Mouse (Mus musculus): ENCODE measurements around the gene Cd19. TPM values are rescaled to one million over a fixed set of nuclear protein-coding genes. Genes with fewer than 3 reads are reported as not detected.
A peak's percentile ranks its signal among the peaks of the same experiment; 100 is the strongest.

Cd19 gene
- polyA plus RNA-seq, 1 experiment from 2014 or later: not detected

DNA sequence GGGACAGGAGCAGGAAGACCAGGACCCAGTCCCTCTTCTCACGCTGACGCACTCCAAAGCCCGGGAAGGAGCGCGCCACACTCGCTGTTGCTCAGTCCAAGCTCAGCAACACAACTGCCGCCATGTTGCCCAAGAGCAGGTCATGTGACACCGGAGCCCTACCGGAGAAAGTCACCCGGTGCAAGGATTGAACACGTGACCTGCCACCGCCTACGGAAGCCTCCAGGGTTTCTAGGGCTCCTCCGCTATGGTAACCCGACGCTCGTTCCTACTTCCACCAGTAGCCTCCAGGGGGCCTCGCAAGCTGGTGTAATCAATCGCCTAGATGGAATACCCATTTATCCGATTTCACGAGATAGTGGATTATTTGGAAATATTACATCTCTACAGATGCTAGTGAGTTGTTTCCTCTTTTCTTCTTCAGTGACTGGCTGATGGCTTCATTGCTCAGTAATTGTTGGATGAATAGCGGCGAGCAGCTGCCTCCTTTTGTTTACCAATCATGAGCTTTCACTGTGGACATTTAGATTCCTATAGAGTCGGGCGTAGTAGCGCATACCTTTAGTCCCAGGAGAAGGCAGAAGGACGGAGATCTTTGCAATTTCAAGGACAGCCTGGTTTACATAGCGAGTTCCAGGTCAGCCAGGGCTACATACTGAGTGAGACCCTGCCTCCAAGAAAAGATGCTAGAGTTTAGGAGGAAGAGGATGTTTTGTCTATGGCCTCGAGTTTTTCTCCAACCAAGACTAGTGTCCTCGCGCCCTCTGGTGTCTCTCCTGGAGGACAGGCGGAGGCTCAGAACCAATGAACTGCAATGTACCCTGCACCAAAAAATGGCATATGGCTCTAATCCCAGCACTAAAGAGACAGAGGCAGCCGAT is 37.2 kb downstream of the Cd19 start, which contains the start of gene Spns1:
Gene Spns1, minus strand, starts transcription at position 173 of the 881 bp plus-strand sequence.
- Histone ChIP-seq H3K4me1 (ENCODE audit: control insufficient read depth, insufficient read depth, low read depth, low read length) (peaks cover 17% of the 10 kb centered on the region), H3K9ac (ENCODE audit: low read depth, low read length) (peak within 1 kb of the TSS; percentile 80), H3K27me3 (replicated peaks; ENCODE audit: control insufficient read depth, insufficient read depth, low read length) (no peaks in the 10 kb centered on the region), H3K4me2 (ENCODE audit: low read length) (peak within 1 kb of the TSS; percentile 95), H3K27ac (ENCODE audit: low read depth, low read length) (peak within 1 kb of the TSS; percentile 77), H3K9me3 (ENCODE audit: control insufficient read depth, low read length) (no peaks in the 10 kb centered on the region), H3K4me3 (ENCODE audit: low read length) (peak within 1 kb of the TSS; percentile 73), H3K36me3 (ENCODE audit: control insufficient read depth, insufficient read depth, low read length) (peaks cover 4% of the 10 kb centered on the region; the same call in 1 of the 2 replicates)
- ATAC-seq: peak; percentile 97
- under 1% methylated on average over 33 of the region's 33 CpGs for WGBS

DNA sequence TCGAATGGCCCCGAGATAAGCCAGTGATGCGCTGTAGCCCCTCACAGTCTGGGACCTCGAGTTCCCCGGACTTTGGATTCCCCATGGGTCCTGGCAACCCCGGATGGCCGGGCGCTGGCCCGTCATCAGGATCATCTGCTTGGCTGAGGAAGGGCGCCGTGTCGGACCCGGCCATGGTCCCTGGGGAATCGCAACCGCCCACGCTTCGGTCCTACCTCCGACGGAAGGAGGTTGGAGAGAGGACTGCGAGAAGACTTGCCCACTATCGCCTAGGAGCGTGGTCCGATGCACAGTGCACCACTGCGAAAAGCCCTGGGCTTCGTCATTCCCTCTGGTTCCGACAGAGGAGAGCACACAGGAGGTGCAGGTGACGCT is 37.8 kb downstream of the Cd19 start:
- peak; percentile 76 for ATAC-seq
- Histone ChIP-seq H3K36me3 (ENCODE audit: control insufficient read depth, insufficient read depth, low read length) (peaks cover 10% of the 10 kb centered on the region; the same call in 1 of the 2 replicates), H3K9me3 (ENCODE audit: control insufficient read depth, low read length) (no peaks in the 10 kb centered on the region), H3K4me1 (ENCODE audit: control insufficient read depth, insufficient read depth, low read depth, low read length) (peaks cover 17% of the 10 kb centered on the region), H3K4me2 (ENCODE audit: low read length) (peak overlapping the region; percentile 95), H3K27ac (ENCODE audit: low read depth, low read length) (peak overlapping the region; percentile 64), H3K9ac (ENCODE audit: low read depth, low read length) (peak overlapping the region; percentile 80), H3K4me3 (ENCODE audit: low read length) (peak overlapping the region; percentile 73), H3K27me3 (replicated peaks; ENCODE audit: control insufficient read depth, insufficient read depth, low read length) (no peaks in the 10 kb centered on the region)
- under 1% methylated on average over 27 of the region's 27 CpGs for WGBS

DNA sequence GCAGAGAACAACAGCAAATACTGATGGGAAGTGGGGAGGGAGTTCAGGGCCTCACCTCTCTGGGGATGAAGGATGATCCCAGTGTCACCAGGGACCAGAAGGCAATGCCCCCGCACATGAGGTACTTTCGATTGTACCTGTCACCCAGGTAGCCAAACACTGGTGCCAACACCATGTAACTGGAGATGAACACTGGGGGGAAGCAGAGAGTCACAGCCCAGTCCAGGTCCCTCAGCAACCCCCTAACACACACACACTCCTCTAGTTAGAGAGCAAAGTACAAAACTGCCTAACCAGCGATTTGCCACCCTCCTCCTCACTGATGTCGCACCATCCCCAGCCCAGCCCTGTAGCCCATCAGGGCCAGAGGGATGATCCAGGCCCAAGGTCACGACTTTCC is 39.7 kb downstream of the Cd19 start:
- Histone ChIP-seq H3K4me3 (ENCODE audit: low read length) (no peak overlapping the region), H3K36me3 (ENCODE audit: control insufficient read depth, insufficient read depth, low read length) (peaks cover 19% of the 10 kb centered on the region), H3K27me3 (replicated peaks; ENCODE audit: control insufficient read depth, insufficient read depth, low read length) (no peaks in the 10 kb centered on the region), H3K27ac (ENCODE audit: low read depth, low read length) (no peak overlapping the region), H3K4me1 (ENCODE audit: control insufficient read depth, insufficient read depth, low read depth, low read length) (peaks cover 17% of the 10 kb centered on the region), H3K9me3 (ENCODE audit: control insufficient read depth, low read length) (no peaks in the 10 kb centered on the region), H3K4me2 (ENCODE audit: low read length) (no peak overlapping the region), H3K9ac (ENCODE audit: low read depth, low read length) (no peak overlapping the region)
- no peak for ATAC-seq
- WGBS: 86% methylated on average over 5 of the region's 5 CpGs

DNA sequence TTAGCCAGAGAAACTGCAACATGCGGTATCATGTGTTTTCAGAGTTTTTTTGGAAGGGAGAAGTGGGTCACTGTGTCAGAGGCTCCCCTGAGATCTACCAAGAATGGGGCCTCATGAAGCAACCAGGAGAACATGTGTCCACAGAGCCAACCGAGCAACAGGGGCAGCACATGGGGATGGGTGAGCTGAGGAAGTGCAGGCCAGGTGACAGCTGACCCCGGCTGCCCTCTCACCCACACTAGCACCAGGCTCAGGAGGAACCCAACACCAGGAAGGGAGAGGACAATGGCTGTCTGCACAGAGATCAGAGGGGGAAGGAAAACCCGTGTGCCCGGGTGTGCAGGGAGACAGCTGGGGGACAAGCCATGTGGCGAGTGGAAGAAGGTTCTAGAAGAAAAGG is 40.2 kb downstream of the Cd19 start:
- H3K4me2 ChIP-seq (ENCODE audit: low read length): no peak overlapping the region
- 85% methylated on average over 6 of the region's 6 CpGs for WGBS
- no peak overlapping the region for H3K9ac ChIP-seq (ENCODE audit: low read depth, low read length)
- H3K36me3 ChIP-seq (ENCODE audit: control insufficient read depth, insufficient read depth, low read length): peaks cover 20% of the 10 kb centered on the region
- H3K4me1 ChIP-seq (ENCODE audit: control insufficient read depth, insufficient read depth, low read depth, low read length): peaks cover 17% of the 10 kb centered on the region
- no peak overlapping the region for H3K27ac ChIP-seq (ENCODE audit: low read depth, low read length)
- H3K9me3 ChIP-seq (ENCODE audit: control insufficient read depth, low read length): no peaks in the 10 kb centered on the region
- H3K27me3 ChIP-seq (replicated peaks; ENCODE audit: control insufficient read depth, insufficient read depth, low read length): no peaks in the 10 kb centered on the region
- ATAC-seq: no peak
- no peak overlapping the region for H3K4me3 ChIP-seq (ENCODE audit: low read length)

DNA sequence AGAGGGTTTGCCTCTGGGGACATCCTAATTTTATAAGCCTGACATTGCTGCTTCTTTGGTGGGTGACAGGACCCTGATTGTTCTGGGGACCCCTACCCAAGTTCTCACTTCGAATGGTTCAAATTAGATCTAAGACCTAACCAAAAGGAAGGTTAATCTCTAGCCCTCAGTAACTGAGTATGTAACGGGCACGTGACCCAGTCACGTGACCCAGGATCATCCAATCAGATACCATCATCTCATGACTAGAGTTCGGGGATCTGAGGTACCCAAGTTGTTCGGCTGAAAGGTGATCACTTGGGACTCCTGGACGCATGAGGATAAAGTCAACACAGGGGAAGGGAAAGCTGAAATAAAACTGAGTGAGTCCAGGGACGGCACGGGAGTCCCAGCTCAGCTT is 41.7 kb downstream of the Cd19 start:
- Histone ChIP-seq H3K9ac (ENCODE audit: low read depth, low read length) (no peak overlapping the region), H3K27me3 (replicated peaks; ENCODE audit: control insufficient read depth, insufficient read depth, low read length) (no peaks in the 10 kb centered on the region), H3K4me1 (ENCODE audit: control insufficient read depth, insufficient read depth, low read depth, low read length) (peaks cover 14% of the 10 kb centered on the region), H3K27ac (ENCODE audit: low read depth, low read length) (no peak overlapping the region), H3K36me3 (ENCODE audit: control insufficient read depth, insufficient read depth, low read length) (peaks cover 20% of the 10 kb centered on the region), H3K4me2 (ENCODE audit: low read length) (no peak overlapping the region), H3K4me3 (ENCODE audit: low read length) (no peak overlapping the region), H3K9me3 (ENCODE audit: control insufficient read depth, low read length) (no peaks in the 10 kb centered on the region)
- 82% methylated on average over 9 of the region's 9 CpGs for WGBS
- no peak for ATAC-seq

DNA sequence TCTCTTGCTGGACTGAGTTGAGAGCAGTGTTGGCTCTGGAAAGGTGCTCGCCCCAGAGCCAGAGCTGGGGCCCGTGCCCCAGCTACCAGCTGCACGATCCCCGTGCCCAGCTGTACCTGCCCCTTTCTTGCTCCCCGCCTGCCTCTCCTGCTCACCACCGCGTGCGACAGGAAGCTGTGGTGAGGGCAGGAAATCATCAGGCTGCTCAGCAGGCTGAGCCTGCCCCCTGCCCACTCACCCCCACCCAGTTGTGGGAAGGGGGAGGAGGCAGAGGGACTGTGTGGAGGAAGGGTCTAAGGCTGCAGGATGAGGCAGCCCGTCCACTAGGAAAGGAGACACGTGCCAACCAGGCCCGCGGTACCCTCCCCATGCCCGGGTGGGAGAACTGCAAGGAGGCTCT is 45.3 kb downstream of the Cd19 start, which contains the start of gene Lat:
Gene Lat, minus strand, starts transcription at position 178 of the 400 bp plus-strand sequence.
- no peak within 1 kb of the TSS for H3K27ac ChIP-seq (ENCODE audit: low read depth, low read length)
- H3K4me3 ChIP-seq (ENCODE audit: low read length): no peak within 1 kb of the TSS
- ATAC-seq: no peak
- peaks cover 20% of the 10 kb centered on the region for H3K36me3 ChIP-seq (ENCODE audit: control insufficient read depth, insufficient read depth, low read length)
- H3K9me3 ChIP-seq (ENCODE audit: control insufficient read depth, low read length): no peaks in the 10 kb centered on the region
- no peaks in the 10 kb centered on the region for H3K27me3 ChIP-seq (replicated peaks; ENCODE audit: control insufficient read depth, insufficient read depth, low read length)
- H3K4me1 ChIP-seq (ENCODE audit: control insufficient read depth, insufficient read depth, low read depth, low read length): no peaks in the 10 kb centered on the region
- 77% methylated on average over 12 of the region's 13 CpGs for WGBS
- no peak within 1 kb of the TSS for H3K9ac ChIP-seq (ENCODE audit: low read depth, low read length)
- no peak within 1 kb of the TSS for H3K4me2 ChIP-seq (ENCODE audit: low read length)

DNA sequence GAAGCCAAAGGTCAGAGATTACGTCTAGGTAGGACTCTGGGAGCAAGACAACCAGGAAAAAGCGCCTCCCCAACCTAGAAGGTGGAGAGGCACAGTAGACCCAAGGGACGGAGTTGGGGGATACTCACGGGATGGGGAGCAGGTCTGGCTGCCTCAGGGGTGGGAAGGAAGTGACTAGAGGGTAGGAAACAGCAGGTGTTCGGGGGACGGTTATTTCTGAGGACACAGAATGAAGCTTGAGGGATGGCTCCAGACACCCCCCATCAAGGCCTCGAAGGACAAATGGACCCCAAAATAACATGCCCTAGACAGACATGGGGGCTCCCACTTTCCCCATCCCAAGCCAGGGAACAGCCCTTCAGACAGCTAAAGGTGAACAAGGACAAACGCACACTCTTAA is 46.3 kb downstream of the Cd19 start:
- peaks cover 23% of the 10 kb centered on the region for H3K36me3 ChIP-seq (ENCODE audit: control insufficient read depth, insufficient read depth, low read length)
- no peaks in the 10 kb centered on the region for H3K27me3 ChIP-seq (replicated peaks; ENCODE audit: control insufficient read depth, insufficient read depth, low read length)
- H3K4me3 ChIP-seq (ENCODE audit: low read length): no peak overlapping the region
- H3K9me3 ChIP-seq (ENCODE audit: control insufficient read depth, low read length): no peaks in the 10 kb centered on the region
- H3K4me2 ChIP-seq (ENCODE audit: low read length): no peak overlapping the region
- no peak overlapping the region for H3K27ac ChIP-seq (ENCODE audit: low read depth, low read length)
- H3K4me1 ChIP-seq (ENCODE audit: control insufficient read depth, insufficient read depth, low read depth, low read length): no peaks in the 10 kb centered on the region
- ATAC-seq: no peak
- H3K9ac ChIP-seq (ENCODE audit: low read depth, low read length): no peak overlapping the region
- WGBS: 88% methylated on average over 8 of the region's 8 CpGs

DNA sequence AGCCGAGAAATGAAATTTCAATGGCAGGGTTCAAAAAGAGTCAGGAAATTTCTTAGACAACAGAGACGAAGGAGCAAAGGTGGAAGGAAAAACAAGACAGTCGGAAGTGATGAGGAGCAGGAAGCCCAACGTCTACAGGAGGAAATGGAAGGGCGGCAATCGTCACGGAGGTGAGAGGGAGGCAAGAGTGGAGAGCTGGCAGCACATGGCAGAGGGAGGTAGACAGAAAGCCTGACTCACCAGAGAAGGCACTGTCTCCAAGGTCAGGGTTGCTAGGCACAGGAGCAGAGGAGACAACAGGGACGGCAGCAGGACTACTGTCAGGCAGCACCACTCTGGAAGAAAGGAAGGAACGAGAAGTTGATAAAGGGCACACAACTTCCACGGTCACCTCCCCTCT is 47.1 kb downstream of the Cd19 start:
- H3K27me3 ChIP-seq (replicated peaks; ENCODE audit: control insufficient read depth, insufficient read depth, low read length): no peaks in the 10 kb centered on the region
- no peaks in the 10 kb centered on the region for H3K9me3 ChIP-seq (ENCODE audit: control insufficient read depth, low read length)
- no peaks in the 10 kb centered on the region for H3K4me1 ChIP-seq (ENCODE audit: control insufficient read depth, insufficient read depth, low read depth, low read length)
- H3K36me3 ChIP-seq (ENCODE audit: control insufficient read depth, insufficient read depth, low read length): peaks cover 19% of the 10 kb centered on the region
- H3K9ac ChIP-seq (ENCODE audit: low read depth, low read length): no peak overlapping the region
- H3K27ac ChIP-seq (ENCODE audit: low read depth, low read length): no peak overlapping the region
- H3K4me2 ChIP-seq (ENCODE audit: low read length): no peak overlapping the region
- no peak overlapping the region for H3K4me3 ChIP-seq (ENCODE audit: low read length)
- no peak for ATAC-seq
- 94% methylated on average over 10 of the region's 10 CpGs for WGBS

DNA sequence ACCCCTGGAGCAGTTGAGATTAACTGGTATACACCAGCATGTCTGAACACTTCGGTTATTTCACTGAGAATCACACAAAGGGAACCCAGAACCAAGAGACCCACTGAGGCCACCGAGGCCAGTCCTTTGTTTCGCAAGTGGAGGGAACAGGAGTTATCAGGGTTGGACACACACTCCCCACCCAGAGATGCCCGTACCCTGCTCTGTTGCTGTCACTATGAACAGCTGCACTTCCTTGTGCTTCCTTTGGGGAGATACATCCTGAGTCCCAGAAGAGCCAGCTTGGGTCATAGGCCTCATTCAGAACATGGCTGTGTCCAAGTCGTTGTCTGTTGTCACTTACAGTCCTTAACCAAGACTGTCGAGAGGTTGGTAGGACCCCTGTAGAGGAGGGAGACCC is 51.7 kb downstream of the Cd19 start:
- WGBS: 86% methylated on average over 6 of the region's 6 CpGs
- H3K9ac ChIP-seq (ENCODE audit: low read depth, low read length): no peak overlapping the region
- no peak overlapping the region for H3K4me2 ChIP-seq (ENCODE audit: low read length)
- no peaks in the 10 kb centered on the region for H3K27me3 ChIP-seq (replicated peaks; ENCODE audit: control insufficient read depth, insufficient read depth, low read length)
- no peaks in the 10 kb centered on the region for H3K9me3 ChIP-seq (ENCODE audit: control insufficient read depth, low read length)
- peaks cover 3% of the 10 kb centered on the region; the same call in 1 of the 2 replicates for H3K36me3 ChIP-seq (ENCODE audit: control insufficient read depth, insufficient read depth, low read length)
- H3K27ac ChIP-seq (ENCODE audit: low read depth, low read length): no peak overlapping the region
- H3K4me3 ChIP-seq (ENCODE audit: low read length): no peak overlapping the region
- no peak for ATAC-seq
- H3K4me1 ChIP-seq (ENCODE audit: control insufficient read depth, insufficient read depth, low read depth, low read length): no peaks in the 10 kb centered on the region
